Mouse (Mus musculus) regulatory T cell (primary cell): Measurements from ENCODE around the gene Gm15127.

Experiments
- in situ Hi-C: fragments of 300-600 bp; cut with MboI, MseI; formaldehyde crosslinking; loops from one replicate; pipeline ENCODE4 v1.15.1; 2025; ENCODE audit warnings: high pct_unique_total_duplicates

Gm15127 gene

DNA sequence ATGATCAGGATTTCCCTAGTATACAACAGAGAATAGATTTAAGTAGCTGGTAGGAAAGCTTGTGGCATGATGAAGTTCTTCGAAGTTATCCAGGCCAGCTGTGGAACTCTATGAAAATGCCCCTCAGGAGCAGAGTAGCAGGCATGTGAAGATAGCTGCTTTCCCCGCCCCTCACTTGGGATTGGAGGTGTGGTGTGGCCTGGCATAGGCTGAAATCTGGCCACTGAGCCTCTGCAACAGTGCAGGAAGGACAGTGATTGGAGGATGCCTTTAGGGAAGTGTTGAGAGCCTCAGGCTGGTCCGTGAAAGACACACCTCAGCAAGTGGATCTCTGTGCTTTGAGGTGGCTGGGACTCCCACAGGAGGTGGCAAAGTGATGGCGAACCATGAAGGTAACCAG, at the start of gene Gm15127:
Gene Gm15127 (plus strand): TSS at position 301 of the 400 bp plus-strand sequence.
- in situ Hi-C loops = loop anchor here (25.0 kb wide), 2 partner anchors 774 to 924 kb away; partner anchors contain the start of genes Gm10439 and Gm15085

DNA sequence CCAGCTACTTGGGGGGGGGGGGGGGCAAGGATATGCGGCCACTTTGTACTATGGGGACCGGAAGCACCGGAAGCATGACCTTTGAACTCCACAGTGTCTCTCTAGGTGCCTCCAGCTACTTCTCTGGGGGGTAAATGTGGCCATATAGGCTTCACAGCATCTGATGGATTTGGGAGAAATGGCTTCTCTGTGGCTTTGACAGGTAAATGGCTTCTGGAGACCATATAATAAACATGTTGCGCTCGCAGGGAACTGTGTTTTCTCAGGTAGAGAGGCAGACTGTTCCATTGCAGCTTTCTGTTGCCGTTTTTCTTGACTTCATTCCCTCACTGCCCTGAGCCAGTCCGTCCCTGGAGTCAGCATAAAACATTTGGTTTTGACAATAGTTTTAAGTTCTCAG, 48.3 kb upstream of the Gm15127 start, which contains the start of gene Gm8334:
Gene Gm8334 (minus strand): TSS at position 101 of the 400 bp plus-strand sequence.
- in situ Hi-C loops = loop anchor here (25.0 kb wide), 3 partner anchors 178 to 772 kb away; no protein-coding TSS in a partner anchor

DNA sequence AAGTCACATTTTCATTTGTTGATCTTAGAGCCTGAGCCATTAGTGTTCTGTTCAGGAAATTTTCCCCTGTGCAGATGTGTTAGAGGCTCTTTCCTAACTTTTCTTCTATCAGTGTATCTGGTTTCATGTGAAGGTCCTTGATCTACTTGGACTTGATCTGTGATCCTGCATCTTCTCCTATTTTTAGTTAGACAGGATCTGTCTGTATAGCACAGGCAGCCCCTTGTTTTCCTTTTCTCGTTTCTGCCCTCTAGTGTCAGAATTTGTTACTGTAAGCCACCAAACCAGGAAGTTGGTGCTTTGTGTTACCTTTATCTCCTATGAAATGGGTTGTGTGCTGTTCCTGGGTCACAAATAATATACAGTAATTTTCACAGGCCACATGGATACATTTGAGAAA, 12.9 kb downstream of the Gm15127 start:
- in situ Hi-C loops = loop anchor here (10.0 kb wide), 2 partner anchors 491 to 1269 kb away; partner anchors contain the start of genes Gm15091 and Gm15107
